Mouse (Mus musculus) gastrocnemius, postnatal 36 days (tissue): ENCODE data around the gene Sec63. TPM values are rescaled to one million over a fixed set of nuclear protein-coding genes. Genes with fewer than 3 reads are reported as not detected.

Experiments
- DNase-seq, 2 experiments: peaks; one replicate each; pipeline ENCODE4 v3.0.0; 2022
- intact Hi-C: fragments of 180-260 bp; cut with DNase I; formaldehyde crosslinking; loops from one replicate; pipeline ENCODE4 v1.15.1; 2025
- total RNA-seq, 2 experiments: library from RNA; stranded (reverse); gene quantifications; 2 replicates each; pipeline ENCODE4 v1.2.3; 2021

Gene Sec63
- total RNA-seq, 2 experiments from 2014 or later: 19.0 to 19.8 TPM

DNA sequence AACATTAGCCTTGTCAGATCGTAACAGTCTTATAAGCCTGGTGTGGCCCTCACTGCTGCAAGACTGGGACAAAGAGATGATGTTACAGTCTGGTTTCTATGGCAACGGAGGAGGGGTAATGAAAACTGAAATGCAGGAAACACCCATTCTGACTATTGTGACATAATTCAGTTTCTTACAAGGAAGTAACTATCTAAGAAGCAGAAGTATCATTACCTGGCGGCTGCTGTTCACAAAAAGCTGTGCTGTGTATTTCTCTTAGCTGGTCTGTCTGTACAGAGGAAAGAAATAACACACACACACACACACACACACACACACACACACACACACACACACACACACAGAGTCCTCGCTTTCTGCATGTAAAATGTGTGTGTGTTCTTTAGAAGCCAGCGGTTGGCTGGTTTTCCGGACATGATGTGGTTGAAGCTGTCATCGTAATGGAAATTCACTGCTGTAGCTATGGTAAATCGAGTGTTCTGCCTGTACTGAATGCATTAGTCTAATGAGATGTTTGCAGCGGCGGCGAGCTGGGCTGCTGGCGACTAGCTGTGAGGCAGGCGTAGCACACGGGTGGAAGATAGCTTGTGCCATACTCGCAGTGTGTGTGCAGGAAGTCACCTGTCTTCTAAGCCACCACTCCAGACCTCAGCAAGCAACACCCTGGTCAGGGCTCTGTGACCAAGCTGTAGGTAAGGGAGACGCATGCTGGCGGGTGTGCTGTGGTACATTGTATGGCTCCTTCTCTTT lies 99.0 kb downstream of the Sec63 start, which contains the start of gene Scml4:
Scml4 (plus strand) TSS at position 212 of the 753 bp plus-strand sequence.
- intact Hi-C loops: loop anchor here (5.0 kb wide), 1 partner anchor 82 kb away; no protein-coding TSS in a partner anchor
- DNase-seq: no peak

DNA sequence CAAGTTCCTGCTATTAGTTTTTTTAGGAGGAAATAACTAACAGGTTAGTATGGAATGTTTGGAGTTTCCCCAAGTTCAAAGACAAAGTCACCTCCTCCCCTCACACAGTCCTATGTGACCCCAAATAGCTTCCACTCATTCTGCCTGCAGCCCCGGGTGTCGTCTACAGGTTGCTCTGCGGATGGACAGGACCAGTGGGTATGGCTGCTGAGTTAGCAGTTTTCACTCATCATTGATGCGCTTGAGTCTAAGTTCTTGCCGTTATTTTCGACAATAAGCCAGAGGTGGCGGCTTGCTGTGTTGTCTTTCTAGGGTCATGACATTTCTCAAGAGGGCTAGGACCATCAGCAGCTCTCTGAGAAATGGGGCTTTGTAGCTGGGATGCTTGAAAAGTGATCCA lies 100.2 kb downstream of the Sec63 start:
- no peak for DNase-seq
- intact Hi-C loops: loop anchor here (5.0 kb wide), 1 partner anchor 81 kb away; no protein-coding TSS in a partner anchor

DNA sequence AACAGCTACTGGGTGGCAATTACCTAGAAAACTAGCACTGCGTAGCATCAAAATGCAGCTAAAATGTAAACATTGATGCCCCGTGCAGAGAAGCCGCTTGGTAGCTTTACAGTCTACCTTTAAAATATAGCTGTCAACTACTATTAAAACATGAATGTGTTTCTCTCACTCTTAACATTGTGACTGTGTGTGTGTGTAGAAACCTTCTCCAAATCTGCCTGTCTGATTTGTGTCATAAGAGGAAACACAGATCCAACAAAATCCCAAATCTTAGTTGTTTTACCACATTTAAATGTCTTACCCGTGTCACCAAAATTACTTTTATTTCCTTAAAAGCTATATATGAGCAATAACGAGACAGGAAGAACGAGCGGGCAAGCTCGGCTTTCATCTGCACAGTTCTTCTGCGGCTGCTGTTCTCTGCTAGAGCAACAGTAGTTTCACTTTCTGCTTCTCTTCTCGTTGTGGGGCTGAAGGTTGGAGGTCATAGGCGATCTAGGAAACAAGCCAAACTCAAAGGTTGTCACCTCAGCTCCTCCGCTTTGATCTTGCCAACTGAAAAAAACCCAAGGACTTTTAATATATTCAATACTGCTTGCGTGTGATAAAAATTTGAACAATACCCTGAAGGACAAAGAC lies 100.9 kb downstream of the Sec63 start:
- intact Hi-C loops: loop anchor here (5.0 kb wide), 1 partner anchor 80 kb away; no protein-coding TSS in a partner anchor
- DNase-seq: no peak

DNA sequence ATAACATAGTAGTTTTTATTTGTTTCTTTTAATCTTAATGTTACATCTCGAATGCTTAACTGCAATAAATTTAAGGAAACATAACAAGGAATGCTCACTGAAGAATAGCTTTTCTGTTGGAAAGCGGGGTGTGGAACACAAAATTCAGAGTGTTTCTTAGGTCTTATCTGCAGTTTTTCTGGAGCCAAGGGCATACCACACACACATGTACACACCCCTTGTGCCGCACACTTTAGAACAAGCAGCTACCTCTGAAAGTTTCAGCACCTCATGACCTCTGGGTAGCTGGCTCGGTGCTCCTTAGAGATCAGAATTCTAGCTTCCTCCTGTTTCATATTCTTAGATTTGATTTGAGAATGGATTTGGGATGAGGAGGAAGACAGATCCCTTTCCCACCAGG lies 101.5 kb downstream of the Sec63 start:
- DNase-seq: no peak
- intact Hi-C loops: loop anchor here (5.0 kb wide), 1 partner anchor 79 kb away; no protein-coding TSS in a partner anchor

DNA sequence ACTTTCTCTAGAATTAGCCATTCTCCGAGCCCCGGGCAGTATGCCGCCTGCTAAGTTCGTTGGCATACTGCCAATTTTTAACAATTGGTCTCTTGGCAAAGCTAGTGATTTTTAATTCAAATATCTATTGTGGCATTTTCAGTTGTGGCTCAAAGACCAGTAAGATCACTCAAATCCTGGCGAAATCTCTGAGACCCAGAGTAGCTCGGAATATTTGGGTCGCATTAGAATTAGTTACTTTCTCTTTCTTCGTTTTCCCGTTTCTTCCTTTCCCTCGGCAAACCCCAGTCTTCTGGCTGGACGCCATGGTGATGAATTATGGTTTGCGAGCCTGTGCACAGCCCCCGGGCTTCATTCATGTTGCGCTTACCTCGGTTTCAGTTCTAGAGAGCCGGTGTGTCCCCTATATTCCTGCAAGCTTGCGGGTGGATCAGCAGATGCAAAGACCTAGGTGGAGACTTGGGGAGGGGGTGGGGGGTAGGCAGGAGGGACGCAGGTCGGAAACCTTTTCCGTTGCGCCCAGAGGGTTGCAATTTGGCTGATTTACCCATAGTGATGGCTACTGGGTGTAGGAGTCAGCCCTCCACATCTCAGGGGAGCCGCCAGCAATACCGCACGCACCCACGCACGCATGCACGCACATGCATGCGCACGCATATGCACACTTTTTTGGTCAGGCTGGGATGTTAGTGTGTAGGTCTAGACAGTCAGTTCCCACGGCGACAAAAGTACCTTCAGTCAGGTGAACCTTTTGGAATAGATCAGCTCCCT lies 102.5 kb downstream of the Sec63 start:
- DNase-seq: peak in 1 of 2 experiments; percentile 36
- intact Hi-C loops: loop anchor here (5.0 kb wide), 1 partner anchor 78 kb away; no protein-coding TSS in a partner anchor

DNA sequence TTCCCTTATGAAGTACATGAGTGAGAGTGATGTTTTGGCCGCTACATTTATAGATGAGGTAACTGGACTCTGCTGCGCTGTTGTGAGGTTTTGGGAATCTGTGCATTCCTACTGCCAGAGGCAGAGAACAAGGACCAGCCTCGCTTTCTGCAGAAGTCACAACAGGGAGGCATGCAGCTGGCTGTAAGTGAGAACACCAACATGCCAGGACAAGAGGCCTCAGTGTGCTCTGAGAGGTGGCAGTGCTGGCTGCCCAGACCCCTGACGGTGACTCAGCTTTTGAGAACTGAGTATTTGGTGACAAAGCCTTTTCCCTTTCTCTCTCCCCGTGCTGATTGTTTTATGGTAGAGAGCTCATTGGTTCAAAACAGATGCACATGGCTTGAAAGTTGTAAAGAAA lies 103.4 kb downstream of the Sec63 start:
- intact Hi-C loops: loop anchor here (5.0 kb wide), 1 partner anchor 78 kb away; no protein-coding TSS in a partner anchor
- no peak for DNase-seq

DNA sequence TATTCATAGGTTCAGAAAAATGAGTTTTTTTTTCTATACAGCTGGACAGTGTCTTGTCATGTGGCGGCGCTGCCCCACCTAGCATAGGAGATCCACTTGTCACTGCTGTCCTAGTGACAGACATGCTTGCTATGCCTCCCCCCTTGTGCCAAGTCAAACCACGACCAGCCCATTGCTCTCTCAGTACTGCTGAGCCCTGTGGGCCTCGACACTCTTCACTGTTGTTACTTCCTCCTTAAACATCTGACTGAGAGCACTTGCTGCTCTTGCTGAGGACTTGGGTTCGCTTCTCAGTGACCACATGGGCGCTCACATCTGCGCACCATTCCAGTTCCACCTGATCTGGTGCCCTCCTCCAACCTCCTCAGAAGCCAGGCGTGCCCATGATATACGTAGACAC lies 107.1 kb downstream of the Sec63 start:
- no peak for DNase-seq
- intact Hi-C loops: no loop called here

DNA sequence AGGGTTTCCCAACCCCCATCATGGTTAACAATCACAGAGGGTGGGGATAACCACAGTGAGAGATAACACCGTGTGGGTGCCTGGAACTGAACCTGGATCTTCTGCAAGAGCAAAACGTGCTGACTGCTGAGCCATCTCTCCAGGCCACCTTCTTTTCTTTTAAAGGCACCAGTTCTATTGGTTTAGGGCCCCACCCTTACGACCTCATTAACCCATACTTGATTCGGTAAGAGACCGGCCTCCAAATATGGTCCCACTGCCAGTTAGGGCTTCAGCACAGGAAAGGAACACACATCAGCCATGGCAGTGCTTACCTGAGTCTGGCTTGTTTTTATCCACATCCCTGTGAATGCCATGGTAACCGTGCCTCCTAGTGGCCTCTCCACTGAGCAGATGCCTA lies 108.2 kb downstream of the Sec63 start:
- no peak for DNase-seq
- intact Hi-C loops: no loop called here

DNA sequence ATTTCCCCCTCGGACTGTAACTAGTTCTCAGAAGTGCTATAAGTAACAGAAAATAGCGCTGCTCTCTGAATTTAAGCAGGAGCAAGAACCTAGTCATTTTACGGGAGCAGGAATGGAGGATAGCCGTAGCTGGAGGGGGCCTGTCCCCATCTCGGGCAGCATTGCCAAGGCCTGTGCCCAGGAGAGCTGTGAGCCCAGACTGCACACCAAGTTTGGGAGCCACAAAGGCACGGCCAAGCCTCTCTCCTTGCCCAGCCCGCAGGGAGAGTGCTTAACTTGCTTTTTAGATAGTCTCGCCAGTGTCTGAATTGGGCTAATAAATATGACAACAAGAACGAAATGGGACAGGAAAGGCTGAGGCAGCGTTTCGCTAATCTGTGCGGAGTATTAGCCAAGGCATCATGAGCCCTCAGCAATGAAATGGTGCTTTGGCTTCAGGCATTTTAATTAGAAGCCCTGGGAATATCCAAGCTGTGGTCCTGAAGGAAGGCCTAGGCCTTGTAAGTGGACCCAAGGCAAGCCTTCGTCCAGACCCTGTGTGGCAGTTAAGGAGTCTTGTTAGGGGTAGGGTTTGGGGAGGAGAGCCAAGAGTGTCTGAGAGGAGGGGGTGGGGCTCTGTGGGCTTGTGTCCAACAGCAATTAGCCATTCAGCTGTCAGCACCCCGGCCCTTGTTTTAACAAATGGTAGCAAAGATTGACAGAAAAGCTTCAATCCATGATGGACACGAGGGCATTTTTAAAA lies 111.1 kb downstream of the Sec63 start:
- intact Hi-C loops: no loop called here
- DNase-seq: no peak

DNA sequence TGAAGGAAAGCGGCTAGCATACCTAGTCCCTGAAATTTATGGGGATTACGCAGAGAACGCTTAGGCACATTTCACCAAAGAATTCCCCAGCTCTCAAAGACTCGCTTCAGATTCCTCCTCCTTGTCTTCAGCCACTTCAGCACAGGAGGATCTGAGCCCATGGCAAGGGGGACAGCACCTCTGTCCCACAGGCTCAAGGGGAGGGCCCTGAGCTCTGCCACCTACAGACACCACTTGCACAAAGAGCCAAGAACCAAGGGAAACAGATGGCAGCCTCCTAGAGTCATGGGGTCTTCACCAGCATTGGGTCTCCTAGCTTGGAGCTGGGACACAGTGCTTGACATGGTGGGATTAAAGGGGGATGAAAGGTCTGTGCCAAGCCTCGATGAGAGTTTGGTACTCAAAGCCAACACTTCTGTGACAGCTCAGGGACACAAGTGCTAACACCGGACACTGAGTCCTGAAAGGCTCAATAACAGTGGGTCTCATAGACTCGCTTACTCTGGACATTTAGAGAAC lies 111.8 kb downstream of the Sec63 start:
- intact Hi-C loops: no loop called here
- DNase-seq: no peak

DNA sequence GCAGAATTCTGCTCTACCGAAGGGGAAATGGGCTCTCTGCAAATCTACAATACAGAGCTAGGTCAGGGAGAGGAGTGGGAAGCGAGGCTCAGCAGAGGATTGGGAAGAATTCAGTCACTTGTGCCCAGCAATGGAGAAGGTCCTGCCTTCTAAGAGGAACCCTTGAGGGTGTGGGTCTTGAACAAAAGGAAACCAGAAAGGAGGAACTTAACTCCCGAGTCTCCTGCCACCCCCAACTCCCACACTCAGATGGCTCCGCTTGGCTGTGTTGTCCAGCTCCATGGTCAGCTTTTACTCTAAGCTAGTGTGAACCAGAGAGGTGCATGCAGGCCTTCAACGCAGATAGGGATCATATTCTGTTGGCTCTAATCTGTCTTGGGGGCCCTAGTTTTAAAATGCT lies 114.9 kb downstream of the Sec63 start:
- intact Hi-C loops: no loop called here
- no peak for DNase-seq

DNA sequence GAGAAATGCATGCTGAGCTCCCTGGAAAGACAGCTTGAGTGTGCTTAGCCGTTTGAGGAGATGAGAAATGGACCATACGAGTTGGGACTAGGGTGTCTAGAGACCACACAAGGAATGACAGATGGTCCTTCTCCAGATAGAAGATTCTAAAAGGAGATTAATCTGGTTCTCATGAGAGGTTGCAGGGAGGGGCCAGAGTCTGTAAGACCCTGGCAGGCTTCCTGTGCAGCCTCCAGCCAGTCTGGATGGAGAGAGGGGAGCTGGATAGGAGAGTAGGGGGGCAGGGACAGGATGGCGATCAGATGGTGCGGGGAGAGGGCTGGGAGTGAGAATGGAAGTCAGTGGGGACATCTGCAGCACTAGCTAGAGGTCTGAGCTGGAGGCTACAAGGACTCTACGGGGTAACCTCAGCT lies 118.0 kb downstream of the Sec63 start:
- DNase-seq: no peak

DNA sequence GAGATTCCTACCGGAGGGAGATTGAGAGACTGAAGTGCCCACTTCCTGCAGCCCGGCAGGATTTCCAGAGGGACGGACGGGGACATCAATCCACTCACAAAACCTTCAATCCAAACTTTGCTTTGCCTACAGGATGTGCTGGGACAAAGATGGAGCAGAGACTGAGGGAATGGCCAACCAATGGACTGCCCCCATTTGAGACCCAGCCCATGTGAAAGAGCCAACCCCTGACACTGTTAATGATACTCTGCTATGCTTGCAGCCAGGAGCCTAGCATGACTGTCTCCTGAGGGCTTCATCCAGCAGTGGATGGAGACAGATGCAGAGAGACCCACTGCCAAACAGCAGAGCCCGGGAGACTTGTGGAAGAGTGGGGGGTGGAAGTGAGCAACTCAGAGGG lies 118.4 kb downstream of the Sec63 start:
- no peak for DNase-seq
- intact Hi-C loops: no loop called here

More for the DNA sequence above, 118.0 kb downstream of the Sec63 start:
- intact Hi-C loops: no loop called here

Other genes starting within 250 kb of the Sec63 start
- gene Nr2e1, start 177.9 kb upstream of the Sec63 start, total RNA-seq: not detected
- 10 to 100 TPM; 19.3 to 19.5 TPM for gene Ostm1, start 177.7 kb upstream of the Sec63 start, total RNA-seq
- 1 to 10 TPM in 1 of 2 experiments, under 1 TPM in 1; 0.94 to 1.3 TPM for gene Scml4, start 98.9 kb downstream of the Sec63 start, total RNA-seq